Mouse (Mus musculus): ENCODE measurements around the gene Ppp1r1c.

Gene Ppp1r1c

DNA sequence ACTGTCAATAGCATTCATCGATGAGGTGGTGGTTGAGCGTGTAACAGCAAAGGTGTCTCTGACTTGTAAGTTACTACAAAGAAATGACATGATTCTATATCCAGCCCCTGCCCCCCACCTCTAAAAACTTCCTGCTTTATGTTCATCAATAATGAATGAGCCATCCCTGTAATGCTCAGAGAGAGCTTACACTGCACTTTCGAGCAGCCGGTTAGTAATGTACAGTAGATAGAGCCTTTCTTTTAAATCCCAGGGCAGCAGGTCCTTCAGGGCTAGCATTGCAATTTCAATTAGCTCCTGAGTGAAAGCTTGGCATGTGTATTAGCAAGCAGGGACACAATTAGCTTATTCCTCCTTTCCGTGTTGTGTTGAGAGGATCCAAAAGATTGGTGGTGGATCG lies at the start of gene Ppp1r1c:
Ppp1r1c (plus strand) TSS at position 206 of the 400 bp plus-strand sequence.
- no peak for DNase-seq (ENCODE audit: low read depth)

DNA sequence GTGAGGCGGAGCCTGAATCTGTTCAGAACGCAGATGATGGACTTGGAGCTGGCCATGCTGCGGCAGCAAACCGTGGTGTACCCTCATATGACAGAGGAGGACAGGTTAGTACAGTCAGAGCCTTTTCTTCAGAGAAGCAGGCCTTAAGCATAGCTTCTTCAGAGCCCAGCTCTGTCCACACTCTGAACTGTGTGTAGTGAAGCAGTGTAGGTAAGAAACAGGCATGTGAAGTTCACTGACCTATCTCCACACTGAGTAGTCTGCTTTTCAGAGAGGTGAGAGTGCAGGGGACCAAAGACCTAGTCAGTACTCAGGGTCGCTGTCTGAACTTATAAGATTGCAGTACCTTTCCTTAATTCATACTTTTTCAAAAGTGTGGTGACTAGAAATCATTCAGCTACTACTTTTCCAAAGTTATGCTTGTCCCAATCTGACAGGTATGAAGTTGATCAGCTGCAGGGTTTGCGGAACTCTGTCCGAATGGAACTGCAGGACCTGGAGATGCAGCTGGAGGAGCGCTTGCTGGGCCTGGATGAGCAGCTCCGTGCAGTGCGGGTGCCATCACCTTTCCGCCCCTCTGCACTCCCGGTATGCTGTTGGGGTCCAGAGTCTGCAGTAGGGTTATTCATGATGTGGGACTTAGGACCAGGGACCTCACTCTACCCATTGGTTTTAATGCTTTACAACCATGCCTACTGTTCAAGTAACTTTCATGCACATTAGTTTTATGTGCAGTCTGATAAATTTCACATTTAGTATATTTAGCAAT lies 47.0 kb upstream of the Ppp1r1c start:
- no peak for DNase-seq (ENCODE audit: low read depth)

DNA sequence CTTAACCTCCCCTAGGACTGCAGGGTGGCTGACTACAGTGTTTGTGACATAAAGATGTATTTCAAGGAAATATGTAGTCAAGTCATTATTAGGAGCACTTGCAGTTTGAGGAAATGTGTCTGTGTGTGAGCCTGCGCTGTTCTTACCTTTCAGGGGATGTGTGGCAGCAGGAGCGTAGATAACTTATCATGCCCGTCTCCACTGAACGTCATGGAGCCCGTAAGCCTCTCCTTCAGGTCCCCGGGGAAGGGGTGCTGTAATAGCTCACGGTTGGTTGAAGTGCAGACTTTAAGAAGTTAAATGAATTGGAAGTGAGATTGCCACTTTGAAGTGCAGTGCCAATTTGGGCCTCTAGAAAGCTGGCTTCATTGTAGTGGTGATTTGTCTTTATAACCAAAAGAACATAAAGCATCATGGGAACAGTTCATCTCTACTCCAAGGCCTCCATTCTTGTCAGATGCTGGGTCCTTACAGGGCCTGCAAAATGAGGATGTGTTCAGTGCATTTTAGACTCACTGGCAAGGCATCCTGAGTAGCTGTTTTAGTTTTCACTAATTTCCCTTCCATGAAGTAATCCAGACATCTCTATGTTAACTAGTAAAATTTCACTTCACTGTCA lies 46.0 kb upstream of the Ppp1r1c start:
- no peak for DNase-seq (ENCODE audit: low read depth)

DNA sequence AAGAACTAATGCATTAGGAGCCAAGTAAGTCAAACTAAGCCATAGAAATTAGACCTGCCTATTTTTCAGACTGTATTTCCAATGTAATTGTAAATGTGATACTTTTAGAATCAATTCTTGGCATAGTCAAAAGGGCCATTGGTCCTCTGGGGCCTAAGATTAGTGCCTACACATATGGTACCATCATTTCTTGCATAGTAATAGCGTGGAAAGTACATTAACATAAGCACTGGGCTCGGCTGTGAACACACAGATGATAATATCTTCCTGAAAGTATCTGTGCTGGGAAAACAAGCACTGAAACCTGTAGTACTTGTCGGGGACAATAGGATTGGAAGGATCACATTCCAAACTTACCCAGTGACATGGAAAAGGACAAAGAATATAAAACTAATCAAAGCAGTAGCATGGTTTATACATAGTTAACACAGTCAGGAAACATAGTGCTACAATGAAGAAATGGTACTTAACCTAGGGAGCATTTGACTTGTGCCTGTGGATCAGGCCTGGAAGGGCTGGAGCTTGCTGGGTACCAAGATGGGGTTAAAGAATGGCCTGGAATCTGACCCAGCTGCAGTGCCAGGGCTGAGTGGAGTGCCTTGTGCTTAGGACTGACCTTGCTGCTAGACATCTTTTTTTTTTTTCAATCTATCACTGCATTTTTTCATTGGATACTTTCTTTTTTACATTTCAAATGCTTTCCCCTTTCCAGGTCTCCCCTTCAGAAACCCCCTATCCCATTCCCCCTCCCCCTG lies 42.9 kb upstream of the Ppp1r1c start:
- DNase-seq (ENCODE audit: low read depth), result no peak

DNA sequence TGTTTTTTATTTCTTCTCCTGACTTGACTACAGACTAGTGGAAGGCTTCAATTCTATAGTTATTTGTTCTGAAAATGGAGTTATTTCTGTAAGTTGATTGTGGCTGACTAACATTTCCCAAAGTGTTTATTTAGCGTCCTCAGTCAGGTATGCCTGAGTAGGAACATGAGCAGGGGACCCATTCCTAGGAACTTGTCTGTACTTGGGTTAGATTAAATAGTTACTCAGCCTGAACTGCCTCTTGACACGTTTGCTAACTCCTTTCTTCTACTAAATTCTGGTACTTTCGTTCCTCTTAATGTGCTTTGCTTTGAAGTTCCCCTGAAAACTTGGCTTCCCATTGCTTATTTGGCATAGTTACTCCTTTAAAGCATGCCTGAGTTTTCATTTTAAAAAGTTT lies 42.1 kb upstream of the Ppp1r1c start:
- DNase-seq (ENCODE audit: low read depth), result no peak

DNA sequence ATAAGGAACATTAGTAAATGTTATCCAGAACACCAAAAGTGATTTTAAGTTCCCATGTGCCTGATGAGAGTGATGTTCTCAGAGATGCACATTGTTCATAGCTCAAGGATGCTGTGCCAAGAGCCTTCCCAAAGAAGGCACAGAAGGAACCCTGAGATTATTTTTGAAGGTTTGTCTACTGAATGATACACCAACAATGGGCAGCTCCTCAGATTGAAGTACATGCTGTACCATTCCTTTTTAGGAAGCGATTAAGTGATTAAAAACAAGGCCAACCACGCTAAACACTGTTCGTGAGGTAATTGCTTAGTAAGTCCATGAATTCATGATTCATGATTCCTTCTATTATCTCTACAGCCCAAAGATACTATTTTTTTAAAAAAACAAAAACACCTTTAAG lies 32.3 kb upstream of the Ppp1r1c start:
- no peak for DNase-seq (ENCODE audit: low read depth)

DNA sequence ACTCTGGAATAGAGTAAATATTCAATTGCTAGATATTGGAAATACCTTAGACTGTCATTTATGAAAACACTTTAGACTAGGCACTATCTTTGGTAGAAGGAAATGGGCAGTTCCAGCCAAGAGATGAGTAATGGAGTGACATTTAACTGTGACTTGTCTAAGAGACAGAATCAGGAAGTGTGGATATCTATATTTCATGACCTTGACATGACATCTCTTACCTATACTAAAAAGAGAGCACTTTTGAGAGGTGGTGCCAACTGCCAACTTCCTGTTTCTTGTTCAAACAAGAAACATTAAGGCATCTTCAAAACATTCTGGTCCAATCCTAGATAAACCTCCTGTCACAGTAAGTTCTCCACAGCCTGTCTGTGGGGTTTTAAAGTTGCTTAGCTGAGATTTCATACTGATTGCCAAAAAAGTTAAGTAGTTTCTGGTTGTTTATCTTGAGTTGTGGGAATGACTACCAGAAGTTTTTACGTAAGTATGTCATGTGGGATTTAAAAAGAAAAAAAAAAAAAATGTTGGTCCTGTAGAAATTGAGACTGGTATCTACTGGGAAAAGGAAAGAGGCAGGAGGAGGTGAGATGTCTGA lies 29.8 kb upstream of the Ppp1r1c start:
- DNase-seq (ENCODE audit: low read depth), result no peak

DNA sequence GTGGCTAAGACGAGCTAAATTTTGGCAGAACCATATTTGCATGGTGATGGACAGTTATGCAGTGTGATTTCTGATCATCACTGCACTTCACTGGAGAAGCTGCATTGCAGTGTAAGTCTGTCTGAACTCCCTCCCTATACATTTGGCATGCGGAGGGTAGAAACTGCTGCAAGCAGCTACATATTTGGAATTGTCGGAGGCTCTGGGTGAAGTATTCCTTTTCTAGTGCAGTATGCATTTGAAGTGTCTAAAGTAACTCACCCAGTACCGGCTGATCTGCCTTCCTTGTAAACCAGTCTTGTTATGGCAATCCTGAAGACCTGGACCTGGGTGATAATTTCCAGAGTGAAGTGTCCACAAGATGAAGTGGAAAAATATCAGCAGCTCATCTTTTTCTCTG lies 25.9 kb upstream of the Ppp1r1c start:
- DNase-seq (ENCODE audit: low read depth), result no peak

DNA sequence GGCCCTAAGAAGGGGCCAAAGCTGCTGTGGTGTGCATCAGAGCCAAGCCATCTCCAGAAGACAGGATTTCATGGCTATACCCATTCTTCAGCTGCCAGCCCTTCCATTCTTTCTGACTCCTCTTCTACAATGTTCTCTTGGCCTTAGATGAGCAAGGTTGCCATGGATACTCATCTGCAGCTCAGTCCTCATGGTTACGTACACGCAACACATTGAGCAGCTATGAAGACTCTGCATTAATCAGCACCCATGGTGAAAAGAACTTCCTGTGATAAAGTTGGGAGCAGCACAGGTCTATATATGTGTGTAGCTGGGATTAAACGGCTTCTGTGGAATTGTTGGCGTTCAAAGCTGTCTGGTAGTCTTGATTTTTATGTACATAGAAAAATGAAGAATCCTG lies 24.3 kb upstream of the Ppp1r1c start:
- no peak for DNase-seq (ENCODE audit: low read depth)

DNA sequence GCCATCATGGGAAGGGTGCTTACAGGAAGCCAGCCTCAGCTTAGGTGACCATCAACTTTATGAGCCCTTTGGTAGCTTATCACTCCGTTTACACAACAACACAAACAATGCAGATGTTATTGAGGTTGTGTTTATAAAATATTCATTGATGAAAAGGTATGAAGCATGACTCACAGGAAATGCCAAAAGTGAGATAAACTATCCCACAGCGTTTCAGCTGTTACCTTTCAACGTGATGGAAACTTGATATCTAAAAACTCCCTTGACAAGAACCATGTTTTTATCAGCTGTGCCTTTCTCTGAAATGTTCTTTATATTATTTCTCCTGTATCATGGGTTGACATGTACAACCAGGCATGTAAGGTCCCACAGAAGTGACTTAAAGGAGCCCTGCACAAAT lies 16.7 kb upstream of the Ppp1r1c start:
- no peak for DNase-seq (ENCODE audit: low read depth)

DNA sequence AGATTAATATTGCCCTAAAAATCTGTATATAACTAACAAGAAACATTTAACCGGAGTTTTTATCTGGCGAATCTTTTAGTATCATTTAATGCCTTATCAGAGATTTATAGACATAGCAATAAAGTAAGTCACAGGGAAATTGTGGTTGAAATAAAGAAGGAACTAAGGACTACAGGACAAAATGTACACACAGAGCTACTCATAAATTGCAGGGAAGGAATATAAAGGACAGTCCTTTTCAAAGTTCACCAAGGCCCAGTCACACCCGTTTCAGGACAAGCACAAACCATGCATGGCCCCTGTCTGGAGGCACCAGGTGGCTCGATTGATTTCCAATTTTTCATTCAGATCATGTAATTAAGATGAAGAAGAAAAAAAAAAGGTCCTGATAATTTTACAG lies 12.4 kb upstream of the Ppp1r1c start:
- no peak for DNase-seq (ENCODE audit: low read depth)

DNA sequence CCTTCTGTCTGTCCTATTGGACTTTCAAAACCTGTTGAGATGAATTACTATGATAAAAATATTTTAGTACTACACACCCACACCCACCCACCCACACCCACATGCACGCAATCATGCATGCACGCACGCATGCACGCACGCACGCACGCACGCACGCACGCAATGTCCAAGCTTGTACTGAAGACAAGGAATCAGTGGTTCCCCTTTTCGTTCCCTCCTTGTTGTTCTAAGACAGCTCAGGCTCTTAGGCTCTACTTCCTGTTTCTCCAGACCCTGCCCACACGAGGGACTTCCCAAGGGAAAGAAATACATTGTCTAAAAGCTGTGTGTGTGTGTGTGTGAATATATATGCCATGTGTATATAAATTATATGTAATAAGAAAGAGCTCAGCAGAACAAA lies 11.6 kb upstream of the Ppp1r1c start:
- no peak for DNase-seq (ENCODE audit: low read depth)

DNA sequence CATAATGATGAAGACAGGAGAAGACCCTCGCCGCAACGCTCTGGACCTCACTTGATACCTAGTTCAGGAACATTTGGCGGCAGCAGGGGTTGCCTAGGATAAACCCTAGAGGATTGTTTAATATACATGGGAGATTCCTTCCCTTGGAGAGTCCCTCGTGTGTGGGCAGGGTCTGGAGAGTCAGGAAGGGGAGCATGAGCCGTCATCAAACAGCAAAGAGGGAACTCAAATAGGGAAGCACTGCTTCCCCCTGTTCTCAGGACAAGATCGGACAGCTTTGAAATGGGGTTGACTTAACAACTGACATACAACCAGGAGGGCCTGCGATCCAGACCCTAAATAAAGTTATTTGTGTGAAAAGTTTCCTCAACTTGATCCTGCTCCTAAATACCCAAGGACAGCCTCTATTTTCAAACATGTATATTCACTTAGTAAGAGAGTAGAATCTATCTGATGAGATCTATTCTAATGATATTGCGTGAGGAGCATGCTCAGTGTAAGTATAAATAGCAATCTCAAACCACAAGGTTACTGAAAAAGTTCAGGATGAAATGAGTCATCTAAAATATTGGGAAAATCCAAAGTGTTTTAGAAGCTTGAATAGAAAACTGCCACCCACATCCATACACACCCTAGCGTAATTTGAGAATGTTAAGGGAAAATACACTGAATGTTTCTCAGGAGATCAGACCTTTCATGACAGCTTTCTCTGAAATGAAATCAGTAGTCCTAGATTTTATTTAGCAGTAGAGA lies 10.9 kb upstream of the Ppp1r1c start:
- peak; percentile 35 for DNase-seq (ENCODE audit: low read depth)

DNA sequence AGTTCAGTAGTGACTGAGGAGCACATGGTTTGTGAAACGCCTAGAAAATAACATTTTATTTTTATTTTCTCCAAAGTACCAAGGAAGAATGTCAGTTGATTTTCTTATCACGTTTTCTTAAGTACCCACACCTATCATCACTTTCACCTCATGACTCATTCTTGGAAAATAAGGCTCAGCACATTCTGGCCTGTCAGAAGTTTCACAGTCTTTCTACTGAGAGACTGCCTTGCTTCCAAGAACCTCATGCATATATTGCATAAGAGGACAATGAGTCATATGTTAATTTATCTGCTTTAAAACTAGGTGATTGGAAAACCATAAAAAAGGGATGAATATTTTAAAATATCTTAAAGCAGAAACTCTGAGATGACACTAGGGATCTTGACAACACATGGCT lies 9.4 kb upstream of the Ppp1r1c start:
- DNase-seq (ENCODE audit: low read depth), result peak; percentile 82

DNA sequence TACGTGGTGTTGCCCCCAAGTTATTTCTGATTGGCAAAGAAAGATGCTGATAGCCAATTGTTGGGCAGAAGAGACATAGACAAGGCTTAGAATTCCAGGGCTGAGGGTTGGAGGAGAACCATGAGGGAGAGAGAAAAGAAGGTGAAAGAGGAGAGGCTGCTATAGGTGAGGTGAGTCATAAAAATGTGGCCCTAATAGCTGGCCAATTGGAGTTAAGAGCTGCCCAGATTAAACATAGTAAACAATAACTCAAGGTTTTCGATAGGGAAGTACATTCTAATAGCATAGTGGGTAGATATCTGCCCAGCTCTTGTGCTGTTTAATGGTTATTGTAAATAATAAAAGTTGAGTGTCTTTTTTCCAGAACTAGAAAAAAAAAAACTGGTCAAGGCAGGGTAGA lies 2.8 kb upstream of the Ppp1r1c start:
- no peak for DNase-seq (ENCODE audit: low read depth)

DNA sequence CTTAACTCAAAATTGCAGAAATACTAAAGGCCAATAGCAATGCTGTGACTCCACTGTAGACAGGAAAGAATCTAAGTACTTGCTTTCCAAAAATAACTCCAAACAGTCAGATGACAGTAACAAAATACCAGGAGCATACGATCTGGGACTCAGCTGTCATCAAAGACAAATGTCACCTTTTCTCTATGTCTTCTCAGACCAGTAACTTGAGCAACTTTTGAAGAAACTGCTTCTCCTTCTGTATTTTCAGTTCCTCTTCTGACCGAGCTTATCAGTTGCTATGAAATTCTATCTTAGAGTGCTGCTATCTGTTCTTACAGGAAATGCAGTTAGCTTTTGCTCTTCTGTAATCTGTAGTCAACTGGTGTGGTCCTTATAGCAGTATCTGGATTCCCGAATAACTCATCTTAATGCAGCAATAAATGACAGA lies 6.1 kb downstream of the Ppp1r1c start:
- no peak for DNase-seq (ENCODE audit: low read depth)

DNA sequence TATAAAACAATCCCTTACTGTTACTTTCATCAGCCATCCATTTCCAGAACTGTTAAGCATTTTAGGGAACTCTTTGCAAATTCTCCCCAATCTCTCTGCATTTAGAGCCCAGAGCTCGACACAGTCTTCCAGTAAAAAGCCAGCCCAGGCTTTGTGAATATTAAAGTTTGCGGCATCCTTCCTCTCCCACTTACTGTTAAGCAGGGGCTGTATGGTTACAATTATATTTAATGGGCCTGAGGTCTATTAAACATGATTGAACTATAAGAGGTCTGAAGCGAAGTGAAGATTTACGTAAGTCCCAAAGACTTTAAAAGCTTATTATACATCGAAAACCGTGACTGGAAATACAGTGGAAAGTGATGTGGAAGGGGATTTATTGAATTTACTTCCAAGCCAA lies 7.2 kb downstream of the Ppp1r1c start:
- no peak for DNase-seq (ENCODE audit: low read depth)

DNA sequence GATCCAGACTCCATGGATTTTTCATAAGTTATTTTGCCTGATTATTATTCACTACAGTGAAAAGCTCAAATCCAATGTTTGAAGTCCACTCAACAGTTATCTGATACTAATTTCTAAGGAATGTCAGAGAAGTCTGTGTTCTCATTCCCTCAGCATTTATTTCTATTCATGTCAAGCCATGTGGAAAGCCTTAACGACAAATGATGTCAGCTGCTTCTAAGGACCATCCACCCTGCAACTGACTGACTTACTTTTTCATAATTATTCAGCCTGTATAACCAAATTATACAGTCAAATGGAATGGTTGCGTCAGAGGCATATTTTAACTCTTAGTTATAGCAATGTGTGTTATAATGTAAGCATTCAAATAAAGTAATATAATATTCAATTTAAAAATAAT lies 8.3 kb downstream of the Ppp1r1c start:
- DNase-seq (ENCODE audit: low read depth), result no peak

DNA sequence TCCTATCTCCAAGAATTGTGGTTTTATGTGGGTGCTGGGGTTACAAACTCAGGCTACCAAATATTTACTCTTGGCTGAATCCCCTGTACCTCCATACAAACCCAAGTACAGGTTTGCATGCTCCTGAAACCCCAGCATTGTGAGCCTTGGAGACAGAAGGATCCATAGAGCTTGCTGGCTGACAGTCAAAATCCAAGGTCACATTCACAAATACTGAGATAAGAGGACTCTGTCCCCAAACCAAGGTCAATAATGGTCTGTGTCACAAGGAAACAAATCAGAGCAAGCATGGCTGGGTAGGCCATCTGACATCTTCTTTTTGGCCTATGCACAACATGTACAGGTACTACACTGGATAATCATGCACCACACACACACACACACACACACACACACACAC lies 10.3 kb downstream of the Ppp1r1c start:
- DNase-seq (ENCODE audit: low read depth), result no peak

DNA sequence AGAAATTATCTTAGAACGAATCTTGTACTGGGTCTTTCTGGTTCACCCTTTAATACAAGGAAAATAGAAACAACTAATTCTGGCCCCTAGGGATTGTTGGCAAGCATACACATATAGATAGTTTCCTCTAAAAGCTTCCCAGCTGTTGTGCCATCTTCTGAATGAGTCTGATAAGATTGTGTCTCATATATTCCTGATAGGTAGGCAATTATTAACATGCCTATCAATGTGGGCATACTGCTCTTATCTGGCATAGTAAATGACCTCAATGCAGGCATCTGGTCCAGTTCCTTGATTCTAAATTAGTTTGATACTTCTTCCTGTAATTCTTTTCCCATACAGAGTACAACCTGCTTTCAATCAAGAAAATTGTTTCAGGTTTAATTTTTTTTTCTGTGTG lies 14.8 kb downstream of the Ppp1r1c start:
- no peak for DNase-seq (ENCODE audit: low read depth)

DNA sequence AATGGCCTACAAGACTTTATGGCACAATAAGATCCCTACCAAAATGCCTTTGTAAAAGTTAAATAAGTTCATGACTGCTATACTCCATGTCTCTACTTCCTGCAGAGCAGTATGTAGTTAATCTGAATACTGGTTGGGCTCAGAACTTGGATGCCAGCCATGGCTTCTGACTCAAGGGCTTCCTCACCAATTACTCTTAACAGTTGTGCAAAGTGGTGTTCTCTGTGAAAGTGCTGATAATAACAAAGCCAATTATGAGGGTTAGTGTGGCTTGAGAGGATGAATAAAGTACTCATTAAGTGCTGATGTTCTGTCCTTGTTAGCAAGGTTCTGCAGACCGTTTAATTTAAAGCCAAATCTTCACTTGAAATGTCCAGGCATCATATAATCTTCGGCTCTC lies 31.4 kb downstream of the Ppp1r1c start:
- DNase-seq (ENCODE audit: low read depth), result peak; percentile 88

DNA sequence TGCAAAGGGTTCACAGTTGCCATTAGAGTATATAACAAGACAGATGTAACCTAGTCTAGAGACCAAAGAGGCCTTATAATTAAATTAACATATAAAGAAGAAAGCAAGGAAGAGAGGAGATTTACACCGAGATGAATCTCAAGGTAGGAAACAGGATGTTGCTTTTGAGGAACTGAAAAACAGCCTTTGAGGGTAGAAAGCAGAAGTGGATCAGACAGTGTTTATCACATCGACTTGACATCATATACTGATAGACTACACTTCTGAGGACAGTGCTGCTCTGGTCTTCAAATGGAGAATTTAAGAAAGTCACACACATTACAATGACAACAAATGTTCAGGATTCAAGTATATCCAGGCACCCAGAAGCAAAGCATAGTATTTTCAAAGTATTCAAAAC lies 34.4 kb downstream of the Ppp1r1c start:
- no peak for DNase-seq (ENCODE audit: low read depth)

Measured in fibroblast of lung, adult 2 months (primary cell).